Mouse (Mus musculus): ENCODE data around the gene Fam78b. TPM values are rescaled to one million over a fixed set of nuclear protein-coding genes. Genes with fewer than 3 reads are reported as not detected.
A peak's percentile ranks its signal among the peaks of the same experiment; 100 is the strongest.

Fam78b gene
- polyA plus RNA-seq (2012), result not detected in 2 replicates

DNA sequence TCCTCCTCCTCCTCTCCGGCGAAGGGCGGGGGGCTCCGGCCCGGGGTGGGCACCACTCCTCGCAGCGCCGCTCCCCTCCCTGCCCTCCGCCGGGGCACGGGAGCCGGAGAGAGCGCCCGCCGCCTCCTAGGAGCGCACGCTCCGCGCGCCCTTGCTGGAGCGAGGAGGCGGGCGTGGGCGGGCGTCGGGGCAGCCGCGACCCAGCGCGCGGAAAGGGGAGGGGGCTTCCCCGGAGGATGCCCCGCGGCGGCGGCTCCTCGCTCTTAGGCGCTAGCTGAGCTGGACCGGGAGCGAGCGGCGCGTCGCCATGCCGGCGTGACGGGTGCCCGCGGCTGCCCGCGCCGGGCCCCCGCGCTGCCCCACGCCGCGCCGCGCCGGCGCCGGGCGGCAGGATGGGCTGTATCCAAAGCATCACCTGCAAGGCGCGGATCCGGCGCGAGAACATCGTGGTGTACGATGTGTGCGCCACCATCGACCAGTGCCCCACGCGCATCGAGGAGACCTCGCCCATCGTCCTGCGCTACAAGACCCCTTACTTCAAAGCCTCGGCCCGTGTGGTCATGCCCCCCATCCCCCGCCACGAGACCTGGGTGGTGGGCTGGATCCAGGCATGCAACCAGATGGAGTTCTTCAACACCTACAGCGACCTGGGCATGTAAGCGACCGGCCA lies at the start of gene Fam78b:
Gene Fam78b, plus strand, starts transcription at position 244 of the 670 bp plus-strand sequence.
- Histone ChIP-seq H3K4me1 (ENCODE audit: control insufficient read depth) (peaks cover 2% of the 10 kb centered on the region; the same call in 1 of the 2 replicates), H3K9me3 (ENCODE audit: control insufficient read depth, low read length) (no peaks in the 10 kb centered on the region), H3K4me3 (replicated peaks) (peak within 1 kb of the TSS; percentile 50), H3K27me3 (ENCODE audit: control insufficient read depth) (peaks cover 50% of the 10 kb centered on the region), H3K36me3 (ENCODE audit: control insufficient read depth) (no peaks in the 10 kb centered on the region)
- TF ChIP-seq TAL1 (IDR thresholded peaks at IDR 0.05; ENCODE audit: low read length), result no peak
- TF ChIP-seq GATA1 (IDR thresholded peaks at IDR 0.05; ENCODE audit: low read length), result no peak

DNA sequence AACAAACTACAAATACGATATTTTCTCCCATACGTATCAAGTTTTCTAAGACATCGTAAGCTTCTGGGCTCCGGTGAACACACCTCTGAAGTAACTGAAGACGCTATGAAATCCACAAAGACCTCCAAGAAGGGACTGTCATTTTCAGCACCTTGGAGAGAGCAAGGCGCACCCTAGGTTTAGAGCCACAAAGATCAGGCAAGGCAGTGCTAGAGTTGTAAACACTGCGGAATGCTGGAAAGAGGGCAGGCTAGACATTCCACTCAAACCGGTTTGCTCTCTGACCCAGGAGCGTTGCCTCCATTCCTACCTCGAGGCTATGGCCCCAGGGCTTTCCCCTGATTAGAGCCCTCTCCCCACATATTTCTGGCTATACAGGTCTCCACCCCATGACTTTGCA lies 36.7 kb upstream of the Fam78b start:
- Histone ChIP-seq H3K27me3 (ENCODE audit: control insufficient read depth) (no peaks in the 10 kb centered on the region), H3K9me3 (ENCODE audit: control insufficient read depth, low read length) (no peaks in the 10 kb centered on the region), H3K36me3 (ENCODE audit: control insufficient read depth) (no peaks in the 10 kb centered on the region), H3K4me1 (ENCODE audit: control insufficient read depth) (no peaks in the 10 kb centered on the region), H3K4me3 (replicated peaks) (no peak overlapping the region)
- TF ChIP-seq GATA1 (IDR thresholded peaks at IDR 0.05; ENCODE audit: low read length) (no peak), TAL1 (IDR thresholded peaks at IDR 0.05; ENCODE audit: low read length) (no peak)

DNA sequence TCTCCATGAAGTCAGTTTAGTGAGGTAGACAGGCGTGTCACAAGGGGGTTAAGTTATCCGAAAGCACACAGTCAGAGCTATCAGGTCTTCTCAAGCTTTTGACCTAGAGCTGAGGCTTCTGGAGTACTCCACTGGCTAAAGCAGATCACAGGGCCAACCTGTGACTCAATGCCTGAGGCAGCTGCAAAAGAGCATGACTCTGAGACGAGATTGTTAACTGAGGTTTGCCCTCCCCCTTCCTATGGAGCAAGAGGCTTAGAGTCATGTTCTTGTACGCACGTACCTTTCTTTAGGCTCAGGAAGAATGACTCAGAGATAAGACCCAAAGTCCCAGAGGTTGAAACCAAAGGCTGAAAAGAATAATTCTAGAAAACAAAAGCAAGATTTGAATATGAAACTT lies 32.9 kb upstream of the Fam78b start:
- no peaks in the 10 kb centered on the region for H3K36me3 ChIP-seq (ENCODE audit: control insufficient read depth)
- TF ChIP-seq TAL1 (IDR thresholded peaks at IDR 0.05; ENCODE audit: low read length) (no peak), GATA1 (IDR thresholded peaks at IDR 0.05; ENCODE audit: low read length) (no peak)
- H3K4me1 ChIP-seq (ENCODE audit: control insufficient read depth), result no peaks in the 10 kb centered on the region
- H3K27me3 ChIP-seq (ENCODE audit: control insufficient read depth), result no peaks in the 10 kb centered on the region
- H3K9me3 ChIP-seq (ENCODE audit: control insufficient read depth, low read length), result no peaks in the 10 kb centered on the region
- H3K4me3 ChIP-seq (replicated peaks), result no peak overlapping the region

DNA sequence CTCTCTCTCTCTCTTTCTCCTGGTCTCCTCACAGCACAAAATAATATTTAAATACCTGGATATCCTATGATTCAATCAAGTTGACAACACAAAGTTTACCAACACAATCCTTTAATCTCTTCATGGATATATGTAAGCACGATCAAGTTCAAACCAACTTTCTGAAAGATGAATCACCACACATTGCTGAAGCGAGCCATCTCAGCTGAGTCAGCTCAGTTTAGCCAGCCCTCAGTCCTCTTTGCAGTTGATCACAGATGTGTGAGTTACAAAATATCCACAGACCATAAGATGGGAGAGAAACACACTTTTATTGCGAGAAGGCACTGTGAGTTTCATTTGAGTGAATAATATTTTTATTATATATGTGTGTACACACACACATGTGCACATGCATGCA lies 27.5 kb upstream of the Fam78b start:
- Histone ChIP-seq H3K27me3 (ENCODE audit: control insufficient read depth) (no peaks in the 10 kb centered on the region), H3K4me1 (ENCODE audit: control insufficient read depth) (no peaks in the 10 kb centered on the region), H3K9me3 (ENCODE audit: control insufficient read depth, low read length) (peaks cover 4% of the 10 kb centered on the region; the same call in 1 of the 2 replicates), H3K36me3 (ENCODE audit: control insufficient read depth) (no peaks in the 10 kb centered on the region), H3K4me3 (replicated peaks) (no peak overlapping the region)
- TF ChIP-seq TAL1 (IDR thresholded peaks at IDR 0.05; ENCODE audit: low read length) (no peak), GATA1 (IDR thresholded peaks at IDR 0.05; ENCODE audit: low read length) (no peak)

DNA sequence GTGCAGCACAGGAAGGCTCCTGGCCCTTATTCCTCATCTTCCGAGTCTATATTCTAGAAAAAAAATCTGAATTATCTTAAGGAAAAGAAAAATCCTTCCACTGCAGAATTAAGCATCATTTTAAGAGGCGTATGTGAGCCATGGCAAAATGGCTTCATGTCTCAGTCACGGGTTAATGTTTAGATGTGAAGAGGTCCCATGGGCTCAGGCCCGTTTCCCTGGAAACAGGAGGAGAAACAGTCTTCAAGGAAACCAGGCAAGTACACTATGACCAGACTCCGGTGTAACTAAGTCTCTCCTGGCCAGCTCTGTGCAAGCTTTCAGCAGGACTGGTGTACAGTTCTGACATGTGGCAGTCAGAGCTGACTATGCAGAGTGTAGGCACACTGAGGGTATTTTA lies 22.6 kb upstream of the Fam78b start:
- no peak overlapping the region for H3K4me3 ChIP-seq (replicated peaks)
- H3K4me1 ChIP-seq (ENCODE audit: control insufficient read depth), result no peaks in the 10 kb centered on the region
- H3K27me3 ChIP-seq (ENCODE audit: control insufficient read depth), result no peaks in the 10 kb centered on the region
- H3K36me3 ChIP-seq (ENCODE audit: control insufficient read depth), result no peaks in the 10 kb centered on the region
- TF ChIP-seq TAL1 (IDR thresholded peaks at IDR 0.05; ENCODE audit: low read length) (no peak), GATA1 (IDR thresholded peaks at IDR 0.05; ENCODE audit: low read length) (no peak)
- peaks cover 6% of the 10 kb centered on the region; the same call in 1 of the 2 replicates for H3K9me3 ChIP-seq (ENCODE audit: control insufficient read depth, low read length)

DNA sequence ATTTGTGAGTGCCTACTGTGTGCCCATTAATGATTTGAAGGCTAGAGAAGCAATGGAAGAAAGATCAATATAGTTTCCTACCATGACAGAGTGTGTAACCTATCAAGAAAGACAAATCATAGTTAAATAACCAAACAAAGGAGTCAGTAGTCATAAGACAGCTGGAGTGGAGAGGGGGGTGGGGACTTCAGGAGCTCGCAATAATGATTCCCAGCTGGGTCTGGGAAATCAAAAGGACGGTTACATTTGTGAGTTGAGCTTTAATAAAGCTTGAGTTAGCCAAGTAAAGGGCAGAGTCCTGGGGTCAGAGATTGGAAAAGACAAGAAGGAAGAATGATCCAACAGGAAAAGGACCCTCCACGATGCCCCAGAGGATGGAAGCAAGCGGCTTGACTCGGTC lies 7.0 kb upstream of the Fam78b start:
- TF ChIP-seq TAL1 (IDR thresholded peaks at IDR 0.05; ENCODE audit: low read length) (no peak), GATA1 (IDR thresholded peaks at IDR 0.05; ENCODE audit: low read length) (no peak)
- Histone ChIP-seq H3K4me1 (ENCODE audit: control insufficient read depth) (no peaks in the 10 kb centered on the region), H3K36me3 (ENCODE audit: control insufficient read depth) (no peaks in the 10 kb centered on the region), H3K27me3 (ENCODE audit: control insufficient read depth) (peaks cover 5% of the 10 kb centered on the region), H3K4me3 (replicated peaks) (no peak overlapping the region), H3K9me3 (ENCODE audit: control insufficient read depth, low read length) (no peaks in the 10 kb centered on the region)

DNA sequence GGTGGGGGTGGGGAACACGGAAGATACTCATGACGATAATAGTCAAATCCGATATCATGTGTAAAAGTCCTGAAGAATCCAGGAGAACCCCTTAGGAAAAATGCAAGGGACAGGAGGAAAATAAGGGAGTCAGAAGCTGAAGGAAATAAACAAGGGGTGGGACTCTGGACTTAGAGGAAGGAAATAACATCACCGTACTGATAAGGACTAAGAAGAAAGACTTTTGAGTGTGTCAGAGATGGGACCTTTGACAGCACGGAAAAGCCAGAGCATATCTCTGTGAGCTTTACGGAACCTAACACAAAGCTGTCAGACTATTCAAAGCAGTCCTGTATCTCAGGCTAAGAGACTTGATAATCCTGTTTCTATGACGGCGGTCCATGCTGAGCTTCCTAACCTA lies 5.0 kb upstream of the Fam78b start:
- no peaks in the 10 kb centered on the region for H3K36me3 ChIP-seq (ENCODE audit: control insufficient read depth)
- no peaks in the 10 kb centered on the region for H3K4me1 ChIP-seq (ENCODE audit: control insufficient read depth)
- peaks cover 25% of the 10 kb centered on the region for H3K27me3 ChIP-seq (ENCODE audit: control insufficient read depth)
- no peak for TF ChIP-seq GATA1 (IDR thresholded peaks at IDR 0.05; ENCODE audit: low read length)
- TF ChIP-seq TAL1 (IDR thresholded peaks at IDR 0.05; ENCODE audit: low read length), result no peak
- no peak overlapping the region for H3K4me3 ChIP-seq (replicated peaks)
- no peaks in the 10 kb centered on the region for H3K9me3 ChIP-seq (ENCODE audit: control insufficient read depth, low read length)

DNA sequence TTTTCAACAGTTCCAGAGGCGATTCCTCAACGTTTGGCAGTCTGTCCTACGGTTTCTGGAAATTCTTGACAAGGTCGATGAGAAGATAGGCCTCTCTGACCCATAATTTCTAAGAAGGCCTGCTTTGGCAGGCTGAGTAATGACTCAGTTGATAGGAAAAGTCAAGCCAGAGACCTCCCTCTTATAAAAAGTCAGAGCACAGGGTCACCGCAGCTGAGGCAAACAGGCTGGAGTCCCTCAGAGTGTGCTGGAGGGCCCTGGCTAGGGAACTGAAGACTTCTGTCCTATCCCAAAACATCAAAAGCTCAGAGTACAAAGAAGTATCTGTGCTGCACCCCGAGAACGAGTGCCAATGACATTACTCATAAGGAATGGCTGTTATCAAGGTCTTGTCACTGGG lies 4.4 kb upstream of the Fam78b start:
- no peaks in the 10 kb centered on the region for H3K9me3 ChIP-seq (ENCODE audit: control insufficient read depth, low read length)
- H3K4me3 ChIP-seq (replicated peaks), result no peak overlapping the region
- TF ChIP-seq GATA1 (IDR thresholded peaks at IDR 0.05; ENCODE audit: low read length) (no peak), TAL1 (IDR thresholded peaks at IDR 0.05; ENCODE audit: low read length) (no peak)
- peaks cover 31% of the 10 kb centered on the region for H3K27me3 ChIP-seq (ENCODE audit: control insufficient read depth)
- H3K36me3 ChIP-seq (ENCODE audit: control insufficient read depth), result no peaks in the 10 kb centered on the region
- peaks cover 1% of the 10 kb centered on the region; the same call in 1 of the 2 replicates for H3K4me1 ChIP-seq (ENCODE audit: control insufficient read depth)

DNA sequence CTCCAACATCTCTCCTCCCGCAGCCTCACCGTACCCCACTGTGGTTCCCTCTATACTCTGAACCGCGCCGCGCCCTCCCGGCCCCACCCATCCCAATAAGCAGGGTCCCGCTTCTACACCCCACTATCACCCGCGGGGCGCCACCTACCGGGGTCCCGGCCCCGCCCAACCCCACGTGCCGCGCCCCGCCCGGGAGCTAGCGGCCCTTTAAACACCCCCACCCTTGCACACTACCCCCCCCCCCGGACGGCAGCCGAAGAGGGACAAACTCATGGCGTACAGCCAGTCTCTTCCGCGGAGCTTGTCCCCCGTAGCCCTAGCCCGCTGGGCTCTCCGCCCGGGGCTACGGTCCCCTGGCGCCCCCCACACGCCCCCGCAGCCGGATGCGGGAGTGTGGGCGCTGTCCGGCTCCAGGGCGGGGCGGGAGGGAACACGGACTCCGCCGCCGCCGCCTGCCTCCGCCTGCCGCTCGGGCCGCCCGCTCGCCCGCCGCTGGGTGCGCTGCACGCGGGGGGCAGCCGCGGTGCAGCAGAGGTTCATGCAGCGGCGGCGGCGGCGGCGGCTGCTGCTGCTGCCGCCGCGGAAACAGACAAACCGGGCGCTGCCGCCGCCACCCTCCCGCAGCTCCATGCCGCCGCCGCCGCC lies 566 bp upstream of the Fam78b start:
- peaks cover 2% of the 10 kb centered on the region; the same call in 1 of the 2 replicates for H3K4me1 ChIP-seq (ENCODE audit: control insufficient read depth)
- H3K4me3 ChIP-seq (replicated peaks), result peak overlapping the region; percentile 50
- H3K36me3 ChIP-seq (ENCODE audit: control insufficient read depth), result no peaks in the 10 kb centered on the region
- peaks cover 50% of the 10 kb centered on the region for H3K27me3 ChIP-seq (ENCODE audit: control insufficient read depth)
- no peaks in the 10 kb centered on the region for H3K9me3 ChIP-seq (ENCODE audit: control insufficient read depth, low read length)
- no peak for TF ChIP-seq GATA1 (IDR thresholded peaks at IDR 0.05; ENCODE audit: low read length)
- no peak for TF ChIP-seq TAL1 (IDR thresholded peaks at IDR 0.05; ENCODE audit: low read length)

Measured in erythroblast, embryonic 14.5 days (primary cell).